Mouse (Mus musculus) layer of hippocampus, adult 9-10 months (tissue): ENCODE results near the gene Tmem54.

Experiments
- DNase-seq: peaks from one replicate; pipeline ENCODE4 v3.0.0; 2022; ENCODE audit warnings: low spot score

Gene Tmem54

DNA sequence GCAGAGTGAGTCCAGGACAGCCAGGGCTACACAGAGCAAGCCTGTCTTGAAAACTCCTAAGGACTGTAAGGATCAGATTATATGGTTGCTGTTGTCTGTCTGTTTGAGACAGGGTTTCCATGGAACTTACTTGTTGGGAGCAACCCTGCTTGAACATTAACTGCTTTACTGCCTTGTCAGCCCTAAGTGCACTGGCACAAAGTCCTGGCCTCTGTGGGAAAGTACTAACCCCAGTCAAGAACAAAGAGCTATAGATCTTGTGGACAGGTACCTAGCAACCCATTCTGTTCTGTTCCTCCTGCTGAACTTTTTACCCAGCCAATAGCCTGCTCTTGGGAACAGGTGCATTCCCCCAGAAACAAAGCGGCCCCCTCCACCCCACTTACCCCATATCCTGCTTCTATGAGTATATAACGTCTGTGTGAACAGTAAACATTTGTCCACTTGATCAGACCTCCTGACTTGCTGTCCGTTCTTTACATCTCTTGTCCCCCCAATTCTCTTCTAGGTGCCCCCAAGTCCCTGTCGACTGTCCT is 46.0 kb downstream of the Tmem54 start:
- no peak for DNase-seq

- DNase-seq: no peak
These were observed 52.2 kb downstream of the Tmem54 start for GRCm38 (mm10) chr4:129157541-129157940.

- no peak for DNase-seq
These were observed 53.2 kb downstream of the Tmem54 start for GRCm38 (mm10) chr4:129158549-129158948.

- no peak for DNase-seq
These were observed 55.7 kb downstream of the Tmem54 start for GRCm38 (mm10) chr4:129161076-129161475.
